Mouse (Mus musculus): ENCODE measurements around the gene Tsga10ip. TPM values are rescaled to one million over a fixed set of nuclear protein-coding genes. Genes with fewer than 3 reads are reported as not detected.
A peak's percentile ranks its signal among the peaks of the same experiment; 100 is the strongest.

Tsga10ip gene
- polyA plus RNA-seq, 1 experiment from 2014 or later = 1.7 TPM

DNA sequence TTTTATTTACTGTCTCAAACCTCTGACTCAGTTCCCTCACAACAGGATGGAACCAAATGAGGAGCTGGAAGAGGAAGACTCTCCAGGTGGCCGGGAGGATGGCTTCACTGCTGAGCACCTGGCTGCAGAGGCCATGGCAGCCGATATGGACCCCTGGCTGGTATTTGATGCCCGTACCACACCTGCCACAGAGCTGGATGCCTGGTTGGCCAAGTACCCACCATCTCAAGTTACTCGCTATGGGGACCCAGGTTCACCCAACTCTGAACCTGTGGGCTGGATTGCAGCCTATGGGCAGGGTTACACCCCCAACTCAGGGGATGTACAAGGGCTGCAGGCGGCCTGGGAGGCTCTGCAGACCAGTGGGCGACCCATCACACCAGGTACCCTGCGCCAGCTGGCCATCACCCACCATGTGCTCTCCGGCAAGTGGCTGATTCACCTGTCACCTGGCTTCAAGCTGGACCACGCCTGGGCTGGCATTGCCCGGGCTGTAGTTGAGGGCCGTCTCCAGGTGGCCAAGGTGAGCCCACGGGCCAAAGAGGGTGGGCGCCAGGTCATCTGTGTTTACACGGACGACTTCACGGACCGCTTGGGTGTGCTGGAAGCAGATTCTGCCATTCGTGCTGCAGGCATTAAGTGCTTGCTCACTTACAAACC is 23.7 kb upstream of the Tsga10ip start:
- no peaks in the 10 kb centered on the region for H3K27me3 ChIP-seq (ENCODE audit: control insufficient read depth, insufficient read depth, low read length)
- peak overlapping the region; percentile 95 for H3K9ac ChIP-seq (ENCODE audit: low read depth, low read length)
- peaks cover 19% of the 10 kb centered on the region for H3K4me1 ChIP-seq (ENCODE audit: control insufficient read depth, insufficient read depth, low read length)
- no peaks in the 10 kb centered on the region for H3K9me3 ChIP-seq (replicated peaks; ENCODE audit: control insufficient read depth, low read length)
- peak overlapping the region; percentile 82 for H3K4me3 ChIP-seq (ENCODE audit: low read depth, low read length)
- WGBS (ENCODE audit: insufficient replicate concordance) = 88% methylated on average over 18 of the region's 18 CpGs
- peaks cover 11% of the 10 kb centered on the region; the same call in 1 of the 2 replicates for H3K36me3 ChIP-seq (ENCODE audit: control insufficient read depth, insufficient read depth, low read length)
- H3K4me2 ChIP-seq = peak overlapping the region; percentile 66
- peak overlapping the region; percentile 92; the same call in 1 of the 2 replicates for H3K27ac ChIP-seq (ENCODE audit: low read depth, low read length)
- ATAC-seq (replicated peaks; ENCODE audit: insufficient number of reproducible peaks, low FRiP score, low TSS enrichment) = no peak

DNA sequence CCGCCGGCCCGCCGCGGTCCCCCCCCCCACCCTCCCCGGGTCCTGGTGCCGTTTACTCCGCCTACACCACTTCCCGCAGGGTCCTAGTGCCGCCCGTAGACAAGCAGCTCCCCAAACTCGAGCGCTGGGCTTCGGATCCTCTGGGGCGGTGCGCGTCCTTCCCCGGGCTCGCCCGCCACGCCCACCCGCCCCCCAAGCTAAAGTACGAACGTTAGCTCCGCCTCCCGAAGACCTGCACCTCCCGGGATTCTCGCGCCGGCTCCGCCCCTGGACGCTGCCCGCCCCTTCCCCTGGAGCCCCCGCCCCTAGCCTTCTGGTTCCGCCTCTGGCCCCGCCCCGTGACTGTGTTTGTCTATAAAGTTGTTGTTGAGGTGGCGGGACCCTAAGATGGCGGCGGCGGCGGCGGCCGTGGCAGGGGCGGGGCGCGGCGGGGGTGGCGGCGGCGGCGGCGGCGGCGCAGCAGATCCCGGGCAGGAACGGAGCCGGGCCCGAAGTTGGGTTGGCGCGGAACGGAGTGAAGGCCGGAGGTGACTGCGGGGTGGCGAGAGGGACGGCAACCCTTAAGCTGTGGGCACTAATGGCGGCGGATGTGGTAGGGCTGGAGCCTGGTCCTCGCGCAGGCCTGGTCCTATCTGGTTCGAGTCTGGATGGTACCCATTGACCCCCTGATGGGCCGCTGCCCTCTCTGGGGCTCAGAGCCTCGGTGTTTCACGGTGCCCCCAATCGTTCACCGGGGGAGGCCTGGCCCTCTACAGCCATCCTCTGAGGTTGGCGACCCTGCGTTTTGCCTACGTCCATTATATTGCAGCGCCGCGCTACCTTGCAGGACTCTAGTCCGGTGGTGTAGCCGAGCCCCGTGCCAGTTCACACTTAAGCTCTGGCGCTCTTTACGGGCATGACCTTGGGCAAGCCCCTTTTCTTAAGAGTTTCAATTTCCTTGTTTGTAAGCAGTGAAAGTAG is 22.7 kb upstream of the Tsga10ip start, which contains the start of the genes Drap1 and AI837181:
TSS of gene Drap1 (minus strand) at position 198 of the 960 bp plus-strand sequence.
TSS of gene AI837181 (plus strand) at position 363 of the 960 bp plus-strand sequence.
- Histone ChIP-seq H3K4me1 (ENCODE audit: control insufficient read depth, insufficient read depth, low read length) (peaks cover 19% of the 10 kb centered on the region), H3K27ac (ENCODE audit: low read depth, low read length) (peak within 1 kb of the TSS; percentile 92), H3K9me3 (replicated peaks; ENCODE audit: control insufficient read depth, low read length) (no peaks in the 10 kb centered on the region), H3K4me2 (peak within 1 kb of the TSS; percentile 93), H3K27me3 (ENCODE audit: control insufficient read depth, insufficient read depth, low read length) (no peaks in the 10 kb centered on the region), H3K9ac (ENCODE audit: low read depth, low read length) (peak within 1 kb of the TSS; percentile 95), H3K36me3 (ENCODE audit: control insufficient read depth, insufficient read depth, low read length) (peaks cover 16% of the 10 kb centered on the region; the same call in 1 of the 2 replicates), H3K4me3 (ENCODE audit: low read depth, low read length) (peak within 1 kb of the TSS; percentile 82)
- peak; percentile 83 for ATAC-seq (replicated peaks; ENCODE audit: insufficient number of reproducible peaks, low FRiP score, low TSS enrichment)
- under 1% methylated on average over 77 of the region's 87 CpGs for WGBS (ENCODE audit: insufficient replicate concordance)

DNA sequence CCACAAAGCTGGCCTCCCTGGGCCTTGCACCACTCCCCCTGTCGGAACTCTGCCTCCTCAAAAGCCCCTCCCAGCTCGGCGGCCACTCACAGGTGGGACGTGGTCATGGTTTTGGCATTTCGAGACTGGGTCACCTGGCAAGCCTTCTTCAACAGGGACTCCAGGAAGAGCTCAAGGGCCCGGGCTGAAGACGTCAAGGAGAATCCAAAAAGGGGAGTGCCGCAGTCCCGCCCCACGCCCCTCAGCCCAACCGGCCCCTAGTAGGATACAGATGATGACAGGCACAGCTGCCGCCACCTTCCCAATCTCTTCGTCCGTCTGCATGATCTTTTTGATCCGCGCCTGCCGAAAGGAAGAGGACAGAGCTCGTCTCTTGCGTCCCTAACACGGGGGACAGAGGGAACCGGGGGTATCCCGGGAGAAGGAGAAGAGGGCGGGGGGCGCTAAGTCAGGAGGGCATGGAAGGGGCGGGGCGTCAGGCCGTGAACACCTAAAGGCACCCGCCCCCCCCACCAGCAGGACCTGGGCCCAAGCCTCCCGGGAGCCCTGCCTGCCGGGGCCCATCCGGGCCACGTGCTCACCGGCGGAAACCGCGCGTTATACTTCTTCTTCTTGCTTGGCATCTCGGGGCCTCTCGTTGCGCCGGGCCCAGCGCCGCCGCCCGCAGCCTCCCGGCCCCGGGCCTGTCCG is 21.9 kb upstream of the Tsga10ip start:
- peak overlapping the region; percentile 95 for H3K9ac ChIP-seq (ENCODE audit: low read depth, low read length)
- WGBS (ENCODE audit: insufficient replicate concordance) = under 1% methylated on average over 31 of the region's 48 CpGs
- peaks cover 19% of the 10 kb centered on the region for H3K4me1 ChIP-seq (ENCODE audit: control insufficient read depth, insufficient read depth, low read length)
- peaks cover 16% of the 10 kb centered on the region; the same call in 1 of the 2 replicates for H3K36me3 ChIP-seq (ENCODE audit: control insufficient read depth, insufficient read depth, low read length)
- peak overlapping the region; percentile 92 for H3K27ac ChIP-seq (ENCODE audit: low read depth, low read length)
- peak overlapping the region; percentile 82 for H3K4me3 ChIP-seq (ENCODE audit: low read depth, low read length)
- peak; percentile 51 for ATAC-seq (replicated peaks; ENCODE audit: insufficient number of reproducible peaks, low FRiP score, low TSS enrichment)
- H3K9me3 ChIP-seq (replicated peaks; ENCODE audit: control insufficient read depth, low read length) = no peaks in the 10 kb centered on the region
- H3K4me2 ChIP-seq = peak overlapping the region; percentile 93
- H3K27me3 ChIP-seq (ENCODE audit: control insufficient read depth, insufficient read depth, low read length) = no peaks in the 10 kb centered on the region

DNA sequence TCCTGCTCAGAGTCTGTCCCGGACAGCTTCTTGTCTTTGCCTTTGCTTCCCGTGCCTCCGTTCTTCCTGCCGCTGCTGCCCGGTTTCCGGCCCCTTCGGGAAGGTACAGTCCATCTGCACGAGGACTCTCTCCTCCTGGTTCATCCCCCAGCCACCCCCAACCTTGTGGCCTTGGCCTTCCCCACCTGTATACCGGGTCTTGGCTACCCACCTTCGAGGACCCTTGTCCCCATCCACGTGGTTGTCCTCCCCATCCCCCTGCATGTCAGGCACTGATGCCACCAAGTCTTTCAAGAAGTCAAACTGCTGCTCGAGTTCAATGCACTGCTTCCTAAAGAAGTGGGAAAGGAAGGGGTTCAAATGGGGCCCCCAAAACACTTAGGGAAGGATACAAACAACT is 21.2 kb upstream of the Tsga10ip start:
- Histone ChIP-seq H3K9ac (ENCODE audit: low read depth, low read length) (peak overlapping the region; percentile 95), H3K9me3 (replicated peaks; ENCODE audit: control insufficient read depth, low read length) (no peaks in the 10 kb centered on the region), H3K4me3 (ENCODE audit: low read depth, low read length) (peak overlapping the region; percentile 82), H3K27me3 (ENCODE audit: control insufficient read depth, insufficient read depth, low read length) (no peaks in the 10 kb centered on the region), H3K4me2 (peak overlapping the region; percentile 93), H3K27ac (ENCODE audit: low read depth, low read length) (no peak overlapping the region), H3K4me1 (ENCODE audit: control insufficient read depth, insufficient read depth, low read length) (peaks cover 19% of the 10 kb centered on the region), H3K36me3 (ENCODE audit: control insufficient read depth, insufficient read depth, low read length) (peaks cover 16% of the 10 kb centered on the region; the same call in 1 of the 2 replicates)
- WGBS (ENCODE audit: insufficient replicate concordance) = 57% methylated on average over 12 of the region's 12 CpGs
- no peak for ATAC-seq (replicated peaks; ENCODE audit: insufficient number of reproducible peaks, low FRiP score, low TSS enrichment)

DNA sequence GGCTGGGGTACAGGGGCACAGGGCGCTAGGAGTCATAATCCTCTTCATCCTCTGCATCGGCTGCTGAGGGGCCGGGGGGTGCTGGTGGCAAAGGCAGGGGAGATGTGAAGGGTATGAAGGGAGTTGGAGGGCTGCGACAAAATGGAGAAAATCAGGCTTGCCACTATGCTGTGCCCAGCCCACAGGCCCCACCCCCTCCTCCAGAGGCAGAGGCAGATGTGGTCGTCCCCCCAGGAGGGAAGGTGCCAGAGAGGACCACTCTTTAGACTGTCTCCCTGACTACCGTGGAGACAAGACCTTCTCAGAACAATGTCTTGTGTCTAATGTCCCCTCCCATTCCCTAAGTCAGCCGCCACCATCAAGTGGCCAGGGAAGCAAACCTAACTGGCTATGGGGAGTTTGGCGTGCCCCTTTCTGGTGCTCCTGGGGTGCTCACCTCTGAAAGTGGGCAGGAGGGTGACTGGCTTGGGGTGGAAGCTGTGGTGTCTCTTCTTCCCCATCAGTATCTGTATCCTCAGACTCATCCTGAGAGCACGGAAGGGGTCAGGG is 20.6 kb upstream of the Tsga10ip start:
- peaks cover 19% of the 10 kb centered on the region for H3K4me1 ChIP-seq (ENCODE audit: control insufficient read depth, insufficient read depth, low read length)
- 87% methylated on average over 9 of the region's 9 CpGs for WGBS (ENCODE audit: insufficient replicate concordance)
- H3K4me3 ChIP-seq (ENCODE audit: low read depth, low read length) = 0 out of 2 replicates have a peak overlapping the region, but pooled peaks have one; percentile 82
- peaks cover 16% of the 10 kb centered on the region; the same call in 1 of the 2 replicates for H3K36me3 ChIP-seq (ENCODE audit: control insufficient read depth, insufficient read depth, low read length)
- ATAC-seq (replicated peaks; ENCODE audit: insufficient number of reproducible peaks, low FRiP score, low TSS enrichment) = no peak
- no peaks in the 10 kb centered on the region for H3K27me3 ChIP-seq (ENCODE audit: control insufficient read depth, insufficient read depth, low read length)
- peak overlapping the region; percentile 95; the same call in 1 of the 2 replicates for H3K9ac ChIP-seq (ENCODE audit: low read depth, low read length)
- H3K27ac ChIP-seq (ENCODE audit: low read depth, low read length) = no peak overlapping the region
- no peaks in the 10 kb centered on the region for H3K9me3 ChIP-seq (replicated peaks; ENCODE audit: control insufficient read depth, low read length)
- no peak overlapping the region for H3K4me2 ChIP-seq

DNA sequence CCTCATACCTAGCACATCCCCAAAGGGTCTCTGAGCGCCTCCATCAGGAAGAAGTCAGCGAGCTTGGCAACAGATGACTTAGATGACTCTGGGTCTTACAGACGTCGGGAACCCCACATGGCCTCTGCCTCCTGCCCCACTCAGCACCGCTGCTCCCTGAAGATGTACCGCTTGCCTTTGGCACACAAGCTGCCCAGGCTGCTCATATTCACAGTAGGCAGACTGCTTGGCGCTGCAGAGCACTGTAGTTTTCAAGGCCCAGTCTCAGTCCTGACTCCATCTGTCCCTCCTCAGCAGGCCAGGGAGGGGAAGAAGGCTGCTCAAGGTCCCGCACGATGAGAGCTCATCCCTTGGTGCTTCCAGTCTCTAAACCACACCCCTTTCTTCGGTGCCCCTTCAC is 19.9 kb upstream of the Tsga10ip start:
- H3K4me3 ChIP-seq (ENCODE audit: low read depth, low read length) = no peak overlapping the region
- H3K9ac ChIP-seq (ENCODE audit: low read depth, low read length) = no peak overlapping the region
- peaks cover 19% of the 10 kb centered on the region for H3K4me1 ChIP-seq (ENCODE audit: control insufficient read depth, insufficient read depth, low read length)

DNA sequence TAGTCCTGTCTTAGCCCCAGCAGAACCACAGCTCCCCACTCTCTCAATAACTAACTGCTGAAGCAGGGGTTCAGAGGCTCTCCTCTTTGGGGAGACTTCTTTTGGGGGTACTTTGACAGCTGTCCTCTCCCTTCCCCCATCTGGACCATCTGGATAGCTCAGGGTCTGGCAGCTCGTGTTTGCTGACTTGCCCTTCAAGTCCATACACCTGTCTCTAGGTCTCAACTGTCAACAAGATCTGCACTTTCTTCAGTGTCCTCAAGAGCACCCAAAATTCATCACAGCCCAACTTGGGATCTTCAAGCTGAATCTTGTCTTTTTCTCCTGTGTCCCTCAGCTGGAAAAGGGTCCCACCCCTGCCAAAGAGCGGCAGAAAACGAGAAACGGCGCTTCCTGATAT is 19.5 kb upstream of the Tsga10ip start:
- Histone ChIP-seq H3K9ac (ENCODE audit: low read depth, low read length) (no peak overlapping the region), H3K27ac (ENCODE audit: low read depth, low read length) (no peak overlapping the region), H3K4me3 (ENCODE audit: low read depth, low read length) (no peak overlapping the region), H3K27me3 (ENCODE audit: control insufficient read depth, insufficient read depth, low read length) (no peaks in the 10 kb centered on the region), H3K36me3 (ENCODE audit: control insufficient read depth, insufficient read depth, low read length) (peaks cover 14% of the 10 kb centered on the region; the same call in 1 of the 2 replicates), H3K9me3 (replicated peaks; ENCODE audit: control insufficient read depth, low read length) (no peaks in the 10 kb centered on the region), H3K4me2 (no peak overlapping the region), H3K4me1 (ENCODE audit: control insufficient read depth, insufficient read depth, low read length) (peaks cover 19% of the 10 kb centered on the region)
- 87% methylated on average over 5 of the region's 5 CpGs for WGBS (ENCODE audit: insufficient replicate concordance)
- no peak for ATAC-seq (replicated peaks; ENCODE audit: insufficient number of reproducible peaks, low FRiP score, low TSS enrichment)

More for the DNA sequence above, 19.9 kb upstream of the Tsga10ip start:
- H3K9me3 ChIP-seq (replicated peaks; ENCODE audit: control insufficient read depth, low read length) = no peaks in the 10 kb centered on the region
- H3K36me3 ChIP-seq (ENCODE audit: control insufficient read depth, insufficient read depth, low read length) = peaks cover 16% of the 10 kb centered on the region; the same call in 1 of the 2 replicates
- ATAC-seq (replicated peaks; ENCODE audit: insufficient number of reproducible peaks, low FRiP score, low TSS enrichment) = no peak
- 85% methylated on average over 10 of the region's 10 CpGs for WGBS (ENCODE audit: insufficient replicate concordance)
- H3K27me3 ChIP-seq (ENCODE audit: control insufficient read depth, insufficient read depth, low read length) = no peaks in the 10 kb centered on the region
- no peak overlapping the region for H3K4me2 ChIP-seq
- no peak overlapping the region for H3K27ac ChIP-seq (ENCODE audit: low read depth, low read length)

All from heart, embryonic 11.5 days (tissue).